Mouse (Mus musculus) kidney, adult 2 months (tissue): Measurements from ENCODE around the gene Plekha7.

Experiments
- CTCF ChIP-seq: fragments of 200-500 bp; conservative IDR thresholded peaks from 2 replicates; pipeline ENCODE4 v1.5.1; 2011; ENCODE audit warnings: low read depth, mild to moderate bottlenecking, control low read depth, low read length, moderate library complexity, mixed read lengths; ENCODE audit not compliant: insufficient read depth, insufficient read length
- POLR2A ChIP-seq: fragments of 200-500 bp; IDR thresholded peaks from one replicate; pipeline ENCODE4 v1.6.1; 2011; ENCODE audit warnings: low read depth, low read length, control low read depth

DNA sequence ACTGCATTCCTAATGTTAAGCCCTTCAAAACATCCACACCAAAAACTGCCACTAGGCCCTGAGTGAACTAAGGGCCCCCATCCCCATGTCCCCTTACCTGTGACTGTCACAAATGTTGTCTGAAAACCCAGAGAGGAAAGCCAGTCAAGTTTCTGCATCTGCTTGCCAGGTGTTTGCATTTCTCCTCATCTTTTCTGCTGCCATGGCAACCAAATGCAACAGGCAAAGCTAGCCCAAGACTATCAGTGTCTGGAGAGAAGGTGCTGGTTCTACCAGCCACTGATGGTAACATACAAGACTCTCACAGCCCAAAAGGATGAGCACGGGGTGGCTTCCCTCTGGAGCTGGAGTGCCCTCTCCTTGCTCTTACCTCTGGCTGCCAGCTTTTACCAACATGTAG lies 121.3 kb downstream of the Plekha7 start:
- TF ChIP-seq POLR2A: no peak
- no peak for TF ChIP-seq CTCF
